Comparison of ENCODE assay signal across 8 mouse cellular contexts in genomic region chr1:152090564-152091545, GRCm38 (mm10). TPM values are rescaled to one million over a fixed set of nuclear protein-coding genes. Genes with fewer than 3 reads are reported as not detected.
DNase-seq lines count a peak whose midpoint lies in the region; ATAC-seq and TF ChIP-seq lines count a peak whose summit lies in the region.

No protein-coding gene starts in this region.

- no peaks in the 10 kb centered on the region for H3K9me3 ChIP-seq in ES-E14 (ENCODE audit: control insufficient read depth, insufficient read depth, low read depth, low read length)
- H3K9me3 ChIP-seq in heart, embryonic 16.5 days (replicated peaks; ENCODE audit: control insufficient read depth, low read length): no peaks in the 10 kb centered on the region

- TF ChIP-seq POLR2A in embryonic fibroblast, embryonic 13.5 days (IDR thresholded peaks at IDR 0.05; ENCODE audit: low read depth, low read length): no peak
- no peak for TF ChIP-seq POLR2A in lung, adult 2 months (IDR thresholded peaks at IDR 0.05; ENCODE audit: borderline replicate concordance, extremely low read depth, low read depth, low read length)

- H3K4me3 ChIP-seq in ES-E14 (ENCODE audit: insufficient read depth in 1 of 2, low read depth in 1 of 2, low read length in 2 of 2, poor library complexity in 1 of 2, severe bottlenecking in 1 of 2): peak overlapping the region; percentile 84 to 85
- H3K4me3 ChIP-seq in embryonic fibroblast, embryonic 13.5 days (ENCODE audit: insufficient read depth, low read length): peak overlapping the region; percentile 56
- peak overlapping the region; percentile 81 for H3K4me3 ChIP-seq in heart, embryonic 16.5 days (ENCODE audit: low read length)
- peak overlapping the region; percentile 94 for H3K4me3 ChIP-seq in lung, adult 2 months (replicated peaks; ENCODE audit: extremely low read depth, low read depth, low read length)

- peak overlapping the region; percentile 35; the same call in 1 of the 2 replicates for H3K9ac ChIP-seq in ES-E14 (ENCODE audit: insufficient read depth, low read depth, low read length, poor library complexity, severe bottlenecking)
- H3K9ac ChIP-seq in heart, embryonic 16.5 days (ENCODE audit: low read length): peak overlapping the region; percentile 83

- peaks cover 0 to 4% of the 10 kb centered on the region in 2 experiments; a peak in 1 of 4 replicates for H3K4me1 ChIP-seq in ES-E14 (ENCODE audit: control insufficient read depth in 2 of 2, insufficient read depth in 2 of 2, low read length in 2 of 2, poor library complexity in 1 of 2)
- no peaks in the 10 kb centered on the region; the same call in 1 of the 2 replicates for H3K4me1 ChIP-seq in embryonic fibroblast, embryonic 13.5 days (ENCODE audit: control insufficient read depth, insufficient read depth, low read length)
- peaks cover 20% of the 10 kb centered on the region for H3K4me1 ChIP-seq in heart, embryonic 16.5 days (ENCODE audit: control insufficient read depth, insufficient read depth, low read length)
- no peaks in the 10 kb centered on the region for H3K4me1 ChIP-seq in lung, adult 2 months (ENCODE audit: control insufficient read depth, insufficient read depth, low read length)

- ATAC-seq in heart, embryonic 16.5 days (replicated peaks; ENCODE audit: extremely low read depth, insufficient read depth, low FRiP score): peak; percentile 43

- H3K27me3 ChIP-seq in heart, embryonic 16.5 days (ENCODE audit: control insufficient read depth, insufficient read depth, low read length): no peaks in the 10 kb centered on the region

- peak; percentile 16; the same call in 1 of the 2 replicates for TF ChIP-seq CTCF in embryonic fibroblast, embryonic 13.5 days (IDR thresholded peaks at IDR 0.05; ENCODE audit: borderline replicate concordance, insufficient read depth, low read length)
- no peak for TF ChIP-seq CTCF in lung, adult 2 months (IDR thresholded peaks at IDR 0.05; ENCODE audit: insufficient read depth, low read length)

- in situ Hi-C loops in ES-E14 (cut with MboI; ENCODE audit: low sequenced_read_pairs in 2 of 2, unreplicated experiment in 2 of 2): no loop called here

- no peak overlapping the region for H3K27ac ChIP-seq in ES-E14 (ENCODE audit: insufficient read depth, low read depth, low read length, poor library complexity, severe bottlenecking)
- no peak overlapping the region for H3K27ac ChIP-seq in embryonic fibroblast, embryonic 13.5 days (ENCODE audit: insufficient read depth, low read length)
- peak overlapping the region; percentile 91 for H3K27ac ChIP-seq in heart, embryonic 16.5 days (ENCODE audit: low read length)

- peak overlapping the region; percentile 95 for H3K4me2 ChIP-seq in heart, embryonic 16.5 days (ENCODE audit: low read depth, low read length)

- H3K36me3 ChIP-seq in ES-E14 (ENCODE audit: control insufficient read depth, insufficient read depth, low read length, poor library complexity, severe bottlenecking): no peaks in the 10 kb centered on the region
- no peaks in the 10 kb centered on the region for H3K36me3 ChIP-seq in heart, embryonic 16.5 days (ENCODE audit: control insufficient read depth, insufficient read depth)

- DNase-seq in ES-E14 (ENCODE audit: low read depth, low spot score): no peak
- peak; percentile 43 to 60 for DNase-seq in adrenal gland, postnatal 36 days
- DNase-seq in kidney, postnatal 14 days: peak; percentile 59
- peak; percentile 42 for DNase-seq in lung, adult 2 months
- peak; percentile 29 for DNase-seq in ovary, postnatal 10 days (ENCODE audit: low spot score)
- peak; percentile 61 for DNase-seq in yolk sac, embryonic 10.5 days (ENCODE audit: low spot score)

- WGBS in heart, embryonic 16.5 days: 3% methylated on average over 36 of the region's 36 CpGs
- 12% methylated on average over 36 of the region's 36 CpGs for WGBS in lung, adult 2 months

TF ChIP-seq in ES-E14, 5 proteins besides CTCF, POLR2A, EP300 and RAD21:
- TF ChIP-seq CHD2 (IDR thresholded peaks at IDR 0.05; ENCODE audit: low read depth, low read length) (no peak), ZNF384 (IDR thresholded peaks at IDR 0.05; ENCODE audit: low read depth, low read length) (no peak), ZC3H11A (IDR thresholded peaks at IDR 0.05; ENCODE audit: borderline replicate concordance, low read depth, low read length) (no peak), HCFC1 (IDR thresholded peaks at IDR 0.05; ENCODE audit: borderline replicate concordance, insufficient read depth, low read length) (no peak), MAFK (IDR thresholded peaks at IDR 0.05; ENCODE audit: insufficient read depth, low read depth, low read length) (no peak)

RNA-seq across cellular contexts. Expression of gene 1700025G04Rik, which starts 0.9 kb away (rescaled TPM):
- total RNA-seq in ES-E14 (2012; rRNA removed): 2.1 and 2.4 TPM in 2 replicates
- total RNA-seq in adrenal gland, postnatal 36 days (2021): 10 to 100 TPM; 51.0 to 92.3 TPM
- polyA plus RNA-seq in embryonic fibroblast, embryonic 13.5 days (2011; ENCODE audit: insufficient read length, low read depth, missing spikeins): 28.0 and 30.5 TPM in 2 replicates
- polyA plus RNA-seq in heart, embryonic 16.5 days (2015; fragmentation: Nextera tagmentation; extraction: Ambion mirVana): 25.8 and 28.0 TPM in 2 replicates
- 1.5 and 3.5 TPM in 2 replicates for polyA plus RNA-seq in lung, adult 2 months (2012; rRNA removed)
